Mouse (Mus musculus) ES-E14 (cell line): ENCODE data around the gene Pcnx3.

ENCODE experiments used
- HCFC1 ChIP-seq: IDR thresholded peaks from 2 replicates; pipeline ENCODE4 v1.6.1; 2012; ENCODE audit warnings: low read length, inconsistent platforms, borderline replicate concordance; ENCODE audit not compliant: insufficient read depth
- ZC3H11A ChIP-seq: IDR thresholded peaks from 2 replicates; pipeline ENCODE4 v1.6.1; 2012; ENCODE audit warnings: low read depth, mild to moderate bottlenecking, inconsistent platforms, low read length, borderline replicate concordance

DNA sequence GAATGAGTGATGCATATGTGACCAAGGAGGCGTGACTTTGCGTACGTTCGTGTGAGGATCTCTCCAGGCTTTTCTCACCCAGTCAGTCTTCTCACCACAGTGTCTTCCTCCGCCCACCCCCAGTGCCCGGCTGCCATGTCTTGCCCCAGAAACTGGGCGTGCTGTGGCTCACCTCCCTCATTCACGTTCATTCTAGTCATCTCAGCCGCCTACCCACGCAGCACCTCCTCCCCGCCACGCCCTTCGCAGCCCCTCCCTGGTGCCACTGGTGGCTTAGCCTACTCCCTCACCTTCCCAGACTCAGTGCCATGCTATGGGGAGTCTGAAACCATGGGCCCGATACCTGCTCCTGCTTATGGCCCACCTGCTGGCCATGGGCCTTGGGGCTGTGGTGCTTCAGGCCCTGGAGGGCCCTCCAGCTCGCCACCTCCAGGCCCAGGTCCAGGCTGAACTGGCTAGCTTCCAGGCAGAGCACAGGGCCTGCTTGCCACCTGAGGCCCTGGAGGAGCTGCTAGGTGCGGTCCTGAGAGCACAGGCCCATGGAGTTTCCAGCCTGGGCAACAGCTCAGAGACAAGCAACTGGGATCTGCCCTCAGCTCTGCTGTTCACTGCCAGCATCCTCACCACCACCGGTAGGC lies 15.6 kb upstream of the Pcnx3 start, which contains the start of gene Kcnk7:
- TF ChIP-seq ZC3H11A (no peak), HCFC1 (no peak)
